14 mouse cellular contexts compared by ENCODE assay signal in genomic region chr5:134505810-134506292, GRCm38 (mm10). TPM values are rescaled to one million over a fixed set of nuclear protein-coding genes. Genes with fewer than 3 reads are reported as not detected.
A peak's percentile ranks its signal among the peaks of the same experiment; 100 is the strongest.
DNase-seq lines count a peak whose midpoint lies in the region; ATAC-seq and TF ChIP-seq lines count a peak whose summit lies in the region.
"Had no signal": no experiment of that assay in that cellular context is flagged by ENCODE, and none has a peak within 500 bp of the region (broad histone marks: within the 10 kb centered on the region; RNA-seq: fewer than 3 reads in every experiment).

No protein-coding gene starts in this region.

- ATAC-seq in embryonic facial prominence, embryonic 15.5 days (ENCODE audit: insufficient number of reproducible peaks, low FRiP score, low TSS enrichment, low read depth), result 0 out of 2 replicates have a peak, but pooled peaks have one; percentile 14
- peak; percentile 90 for ATAC-seq in hindbrain, postnatal 0 days
- peak; percentile 67 for ATAC-seq in midbrain, embryonic 16.5 days

- DNase-seq in left cerebral cortex, adult 2 months (ENCODE audit: extremely low spot score in 1 of 2, low spot score in 2 of 2), result no peak
- no peak for DNase-seq in left cerebral cortex, adult 18-20 months (ENCODE audit: low spot score in 2 of 2)
- DNase-seq in hindbrain, postnatal 0 days (ENCODE audit: low spot score), result peak; percentile 76
- no peak for DNase-seq in lung, adult 2 months
- no peak for DNase-seq in thymus, postnatal 25 days
- no peak for DNase-seq in kidney, adult 11 months
- DNase-seq: lung, postnatal 14 days had no signal

- H3K9me3 ChIP-seq in embryonic facial prominence, embryonic 15.5 days (replicated peaks), result no peaks in the 10 kb centered on the region
- H3K9me3 ChIP-seq in hindbrain, postnatal 0 days (ENCODE audit: low read length), result no peaks in the 10 kb centered on the region
- H3K9me3 ChIP-seq in midbrain, embryonic 16.5 days (replicated peaks; ENCODE audit: control insufficient read depth, low read length, poor library complexity, severe bottlenecking), result no peaks in the 10 kb centered on the region
- H3K9me3 ChIP-seq: heart, embryonic 15.5 days; kidney, embryonic 15.5 days; limb, embryonic 13.5 days had no signal

- no peak overlapping the region for H3K4me3 ChIP-seq in left cerebral cortex, adult 2 months
- H3K4me3 ChIP-seq in embryonic facial prominence, embryonic 15.5 days (replicated peaks), result no peak overlapping the region
- no peak overlapping the region for H3K4me3 ChIP-seq in hindbrain, postnatal 0 days (ENCODE audit: low read length)
- H3K4me3 ChIP-seq in midbrain, embryonic 16.5 days (ENCODE audit: low read depth, low read length), result no peak overlapping the region
- H3K4me3 ChIP-seq in lung, adult 2 months (replicated peaks; ENCODE audit: extremely low read depth, low read depth, low read length), result no peak overlapping the region
- H3K4me3 ChIP-seq: heart, embryonic 15.5 days; kidney, embryonic 15.5 days; limb, embryonic 13.5 days; myocyte had no signal

- H3K9ac ChIP-seq in embryonic facial prominence, embryonic 15.5 days, result no peak overlapping the region
- H3K9ac ChIP-seq in hindbrain, postnatal 0 days (replicated peaks; ENCODE audit: low read length), result no peak overlapping the region
- H3K9ac ChIP-seq in midbrain, embryonic 16.5 days (ENCODE audit: low read depth, low read length), result no peak overlapping the region
- H3K9ac ChIP-seq: heart, embryonic 15.5 days; kidney, embryonic 15.5 days; limb, embryonic 13.5 days had no signal

- H3K36me3 ChIP-seq in embryonic facial prominence, embryonic 15.5 days, result peaks cover 64% of the 10 kb centered on the region
- peaks cover 38% of the 10 kb centered on the region for H3K36me3 ChIP-seq in hindbrain, postnatal 0 days (ENCODE audit: insufficient read depth, low read length)
- peaks cover 50% of the 10 kb centered on the region for H3K36me3 ChIP-seq in midbrain, embryonic 16.5 days (ENCODE audit: control insufficient read depth, insufficient read depth, low read length)

- no peaks in the 10 kb centered on the region; the same call in 1 of the 2 replicates for H3K4me1 ChIP-seq in embryonic facial prominence, embryonic 15.5 days
- H3K4me1 ChIP-seq in hindbrain, postnatal 0 days (ENCODE audit: insufficient read depth, low read length), result no peaks in the 10 kb centered on the region
- H3K4me1 ChIP-seq in midbrain, embryonic 16.5 days (ENCODE audit: control insufficient read depth, insufficient read depth, low read length), result no peaks in the 10 kb centered on the region
- peaks cover 2% of the 10 kb centered on the region; the same call in 1 of the 2 replicates for H3K4me1 ChIP-seq in lung, adult 2 months (ENCODE audit: control insufficient read depth, insufficient read depth, low read length)
- H3K4me1 ChIP-seq: heart, embryonic 15.5 days; kidney, embryonic 15.5 days; limb, embryonic 13.5 days had no signal

- peak overlapping the region; percentile 80 for H3K27ac ChIP-seq in left cerebral cortex, adult 2 months
- H3K27ac ChIP-seq in embryonic facial prominence, embryonic 15.5 days (replicated peaks), result no peak overlapping the region
- H3K27ac ChIP-seq in hindbrain, postnatal 0 days, result peak overlapping the region; percentile 68
- peak overlapping the region; percentile 55 for H3K27ac ChIP-seq in midbrain, embryonic 16.5 days (ENCODE audit: low read length)
- H3K27ac ChIP-seq: heart, embryonic 15.5 days; kidney, embryonic 15.5 days; limb, embryonic 13.5 days had no signal

- H3K27me3 ChIP-seq in embryonic facial prominence, embryonic 15.5 days, result no peaks in the 10 kb centered on the region
- H3K27me3 ChIP-seq in hindbrain, postnatal 0 days (ENCODE audit: insufficient read depth, low read length), result no peaks in the 10 kb centered on the region
- no peaks in the 10 kb centered on the region for H3K27me3 ChIP-seq in midbrain, embryonic 16.5 days (ENCODE audit: control insufficient read depth, insufficient read depth, low read depth, low read length)
- H3K27me3 ChIP-seq: heart, embryonic 15.5 days; kidney, embryonic 15.5 days; limb, embryonic 13.5 days had no signal

- no peak for TF ChIP-seq CTCF in left cerebral cortex, adult 2 months (IDR thresholded peaks at IDR 0.05)
- TF ChIP-seq CTCF in hindbrain, postnatal 0 days (IDR thresholded peaks at IDR 0.05; ENCODE audit: low read depth), result no peak
- no peak for TF ChIP-seq CTCF in lung, adult 2 months (IDR thresholded peaks at IDR 0.05; ENCODE audit: insufficient read depth, low read length)

- no peak overlapping the region for H3K4me2 ChIP-seq in embryonic facial prominence, embryonic 15.5 days (replicated peaks)
- no peak overlapping the region for H3K4me2 ChIP-seq in hindbrain, postnatal 0 days (ENCODE audit: low read depth, low read length)
- no peak overlapping the region for H3K4me2 ChIP-seq in midbrain, embryonic 16.5 days (ENCODE audit: low read length)
- H3K4me2 ChIP-seq: heart, embryonic 15.5 days; kidney, embryonic 15.5 days; limb, embryonic 13.5 days had no signal

- 69% methylated on average over 9 of the region's 9 CpGs for WGBS in embryonic facial prominence, embryonic 15.5 days
- WGBS in hindbrain, postnatal 0 days, result 43% methylated on average over 9 of the region's 9 CpGs
- 75% methylated on average over 9 of the region's 9 CpGs for WGBS in midbrain, embryonic 16.5 days
- 78% methylated on average over 9 of the region's 9 CpGs for WGBS in lung, adult 2 months

- intact Hi-C loops in left cerebral cortex, adult 2 months (cut with DNase I), result loop anchor here (2.0 to 5.0 kb wide), 2 partner anchors 77 to 196 kb away; no protein-coding TSS in a partner anchor

- TF ChIP-seq POLR2A in lung, adult 2 months (IDR thresholded peaks at IDR 0.05; ENCODE audit: borderline replicate concordance, extremely low read depth, low read depth, low read length), result no peak

RNA-seq across cellular contexts. Expression of gene Clip2, which starts 46.4 kb away (rescaled TPM):
- 100 to 1,000 TPM; 116 to 123 TPM for total RNA-seq in left cerebral cortex, adult 2 months (2021)
- total RNA-seq in left cerebral cortex, adult 18-20 months (2021), result 100 to 1,000 TPM; 116 to 119 TPM
- 4.3 and 4.4 TPM in 2 replicates for polyA plus RNA-seq in embryonic facial prominence, embryonic 15.5 days (2015; fragmentation: Nextera tagmentation; extraction: Ambion mirVana)
- 133 and 150 TPM in 2 replicates for total RNA-seq in hindbrain, postnatal 0 days (2014; rRNA removed)
- polyA plus RNA-seq in hindbrain, postnatal 0 days (2015; fragmentation: Nextera tagmentation; extraction: Ambion mirVana), result 10.7 and 10.9 TPM in 2 replicates
- polyA plus RNA-seq in midbrain, embryonic 16.5 days (2015; fragmentation: Nextera tagmentation; extraction: Ambion mirVana), result 16.7 and 17.1 TPM in 2 replicates
- 21.9 and 23.0 TPM in 2 replicates for polyA plus RNA-seq in lung, adult 2 months (2012; rRNA removed)

RNA-seq across cellular contexts. Expression of gene Gtf2ird1, which starts 49.3 kb away (rescaled TPM):
- 10 to 100 TPM; 46.9 to 47.0 TPM for total RNA-seq in left cerebral cortex, adult 2 months (2021)
- 10 to 100 TPM; 37.4 to 56.6 TPM for total RNA-seq in left cerebral cortex, adult 18-20 months (2021)
- polyA plus RNA-seq in embryonic facial prominence, embryonic 15.5 days (2015; fragmentation: Nextera tagmentation; extraction: Ambion mirVana), result 114 and 123 TPM in 2 replicates
- 46.4 and 54.4 TPM in 2 replicates for total RNA-seq in hindbrain, postnatal 0 days (2014; rRNA removed)
- polyA plus RNA-seq in hindbrain, postnatal 0 days (2015; fragmentation: Nextera tagmentation; extraction: Ambion mirVana), result 52.7 and 57.7 TPM in 2 replicates
- 74.3 and 81.5 TPM in 2 replicates for polyA plus RNA-seq in midbrain, embryonic 16.5 days (2015; fragmentation: Nextera tagmentation; extraction: Ambion mirVana)
- 16.8 and 23.4 TPM in 2 replicates for polyA plus RNA-seq in lung, adult 2 months (2012; rRNA removed)

RNA-seq across cellular contexts. Expression of gene Syna, which starts 54.1 kb away (rescaled TPM):
- under 1 TPM; 0.21 to 0.34 TPM for total RNA-seq in left cerebral cortex, adult 2 months (2021)
- total RNA-seq in left cerebral cortex, adult 18-20 months (2021), result under 1 TPM in 1 of 2 experiments, not detected in 1; 0.21 TPM
- polyA plus RNA-seq in embryonic facial prominence, embryonic 15.5 days (2015; fragmentation: Nextera tagmentation; extraction: Ambion mirVana), result 0.26 and 0.41 TPM in 2 replicates
- total RNA-seq in hindbrain, postnatal 0 days (2014; rRNA removed), result not detected in 2 replicates
- 0.81 TPM in 2 replicates for polyA plus RNA-seq in hindbrain, postnatal 0 days (2015; fragmentation: Nextera tagmentation; extraction: Ambion mirVana)
- polyA plus RNA-seq in midbrain, embryonic 16.5 days (2015; fragmentation: Nextera tagmentation; extraction: Ambion mirVana), result 0.46 and 0.92 TPM in 2 replicates
- 0.14 and 0.24 TPM in 2 replicates for polyA plus RNA-seq in lung, adult 2 months (2012; rRNA removed)
- polyA plus RNA-seq: spleen, adult 2 months had no signal

Comparison
In these comparisons a context has a peak if more than half of its experiments do, and no peak if none do; other contexts are left out.
1. ATAC-seq: peak in every context shown above with its lines; median percentile 90 in hindbrain, postnatal 0 days; 67 in midbrain, embryonic 16.5 days; 14 in embryonic facial prominence, embryonic 15.5 days.